Mouse (Mus musculus) ES-E14 (cell line): ENCODE data around the gene Cdh13. TPM values are rescaled to one million over a fixed set of nuclear protein-coding genes. Genes with fewer than 3 reads are reported as not detected.

Source experiments
- DNase-seq: peaks from one replicate; pipeline ENCODE4 v3.0.0-alpha.2; 2013; ENCODE audit warnings: low read depth, low spot score
- H3K27ac ChIP-seq: 2 replicates; pipeline ENCODE4 v1.5.1; 2012; ENCODE audit warnings: low read depth, mild to moderate bottlenecking, low read length, moderate library complexity, mixed read lengths; ENCODE audit not compliant: poor library complexity, insufficient read depth, severe bottlenecking
- H3K36me3 ChIP-seq: 2 replicates; pipeline ENCODE4 v1.6.1; 2012; ENCODE audit warnings: mild to moderate bottlenecking, low read length, moderate library complexity, mixed read lengths; ENCODE audit not compliant: control insufficient read depth, poor library complexity, insufficient read depth, severe bottlenecking
- H3K4me1 ChIP-seq, 2 experiments: fragments of 150-350 bp in 1 of 2; sonication (generic) in 1 of 2; 2 replicates each; pipeline ENCODE4 v1.6.1; 2012; ENCODE audit warnings: low read length in 2 of 2, mild to moderate bottlenecking in 1 of 2, mixed read lengths in 1 of 2; ENCODE audit not compliant: control insufficient read depth in 2 of 2, insufficient read depth in 2 of 2, poor library complexity in 1 of 2
- H3K4me3 ChIP-seq, 2 experiments: fragments of 150-350 bp in 1 of 2; sonication (generic) in 1 of 2; 2 replicates each; pipeline ENCODE4 v1.5.1; 2012; ENCODE audit warnings: low read length in 2 of 2, low read depth in 1 of 2, mild to moderate bottlenecking in 1 of 2, mixed read lengths in 1 of 2; ENCODE audit not compliant: insufficient read depth in 1 of 2, poor library complexity in 1 of 2, severe bottlenecking in 1 of 2
- H3K9ac ChIP-seq: 2 replicates; pipeline ENCODE4 v1.6.1; 2012; ENCODE audit warnings: low read depth, mild to moderate bottlenecking, low read length, mixed read lengths; ENCODE audit not compliant: poor library complexity, insufficient read depth, severe bottlenecking
- H3K9me3 ChIP-seq: fragments of 150-350 bp; sonication (generic); 2 replicates; pipeline ENCODE4 v1.6.1; 2012; ENCODE audit warnings: low read depth, mild to moderate bottlenecking, low read length; ENCODE audit not compliant: control insufficient read depth, insufficient read depth
- CHD2 ChIP-seq: IDR thresholded peaks from 2 replicates; pipeline ENCODE4 v1.6.1; 2014; ENCODE audit warnings: mild to moderate bottlenecking, low read depth, low read length, inconsistent platforms
- HCFC1 ChIP-seq: IDR thresholded peaks from 2 replicates; pipeline ENCODE4 v1.6.1; 2012; ENCODE audit warnings: low read length, inconsistent platforms, borderline replicate concordance; ENCODE audit not compliant: insufficient read depth
- MAFK ChIP-seq: IDR thresholded peaks from 2 replicates; pipeline ENCODE4 v1.6.1; 2014; ENCODE audit warnings: mild to moderate bottlenecking, low read depth, low read length, inconsistent platforms; ENCODE audit not compliant: insufficient read depth
- ZC3H11A ChIP-seq: IDR thresholded peaks from 2 replicates; pipeline ENCODE4 v1.6.1; 2012; ENCODE audit warnings: low read depth, mild to moderate bottlenecking, inconsistent platforms, low read length, borderline replicate concordance
- ZNF384 ChIP-seq: IDR thresholded peaks from 2 replicates; pipeline ENCODE4 v1.6.1; 2012; ENCODE audit warnings: low read depth, low read length, inconsistent platforms
- in situ Hi-C, 2 experiments: fragments of 600-800 bp; cut with MboI; formaldehyde crosslinking; loops; one replicate each; pipeline ENCODE4 v1.15.1; 2025; ENCODE audit warnings: low sequenced_read_pairs in 2 of 2, inconsistent platforms in 1 of 2; ENCODE audit not compliant: unreplicated experiment in 2 of 2
- total RNA-seq: library from RNA; depleted of rRNA; stranded (reverse); fragments of 300-350 nt; gene quantifications from 2 replicates; pipeline ENCODE4 v1.2.3, GENCODE M21; 2012

Gene Cdh13
- total RNA-seq, 1 experiment = 1.3 TPM

GRCm38 (mm10) chr8:118348710-118349489, 65.4 kb downstream of the Cdh13 start:
- no peak overlapping the region for H3K4me3 ChIP-seq
- no peak for TF ChIP-seq CHD2
- no peaks in the 10 kb centered on the region for H3K4me1 ChIP-seq
- no peaks in the 10 kb centered on the region for H3K9me3 ChIP-seq
- in situ Hi-C loops = no loop called here
- no peak overlapping the region for H3K9ac ChIP-seq
- DNase-seq = no peak
- H3K36me3 ChIP-seq = no peaks in the 10 kb centered on the region
- H3K27ac ChIP-seq = no peak overlapping the region

GRCm38 (mm10) chr8:118350136-118350535, 66.6 kb downstream of the Cdh13 start:
- DNase-seq = no peak
- Histone ChIP-seq H3K36me3 (no peaks in the 10 kb centered on the region), H3K27ac (no peak overlapping the region), H3K9me3 (no peaks in the 10 kb centered on the region), H3K4me1 (no peaks in the 10 kb centered on the region), H3K4me3 (no peak overlapping the region), H3K9ac (no peak overlapping the region)
- TF ChIP-seq CHD2 = no peak
- TF ChIP-seq ZC3H11A = no peak
- no peak for TF ChIP-seq HCFC1
- no peak for TF ChIP-seq ZNF384
- TF ChIP-seq MAFK = no peak
- in situ Hi-C loops = no loop called here

GRCm38 (mm10) chr8:118353022-118353421, 69.5 kb downstream of the Cdh13 start:
- no peaks in the 10 kb centered on the region for H3K9me3 ChIP-seq
- H3K4me3 ChIP-seq = no peak overlapping the region
- DNase-seq = no peak
- TF ChIP-seq ZC3H11A (no peak), HCFC1 (no peak), CHD2 (no peak), MAFK (no peak), ZNF384 (no peak)
- no peak overlapping the region for H3K9ac ChIP-seq
- no peaks in the 10 kb centered on the region for H3K4me1 ChIP-seq
- no peak overlapping the region for H3K27ac ChIP-seq
- in situ Hi-C loops = no loop called here
- H3K36me3 ChIP-seq = no peaks in the 10 kb centered on the region

- in situ Hi-C loops = no loop called here
- no peak overlapping the region for H3K27ac ChIP-seq
- TF ChIP-seq ZC3H11A (no peak), CHD2 (no peak), ZNF384 (no peak), HCFC1 (no peak), MAFK (no peak)
- no peak overlapping the region for H3K4me3 ChIP-seq
- H3K4me1 ChIP-seq = no peaks in the 10 kb centered on the region
- H3K36me3 ChIP-seq = no peaks in the 10 kb centered on the region
- H3K9ac ChIP-seq = no peak overlapping the region
- no peaks in the 10 kb centered on the region for H3K9me3 ChIP-seq
- no peak for DNase-seq
Observed at GRCm38 (mm10) chr8:118357067-118357466, 73.5 kb downstream of the Cdh13 start.

GRCm38 (mm10) chr8:118357596-118357995, 74.1 kb downstream of the Cdh13 start:
- in situ Hi-C loops = no loop called here
- Histone ChIP-seq H3K36me3 (no peaks in the 10 kb centered on the region), H3K9me3 (no peaks in the 10 kb centered on the region), H3K27ac (no peak overlapping the region), H3K4me1 (no peaks in the 10 kb centered on the region), H3K9ac (no peak overlapping the region), H3K4me3 (no peak overlapping the region)
- TF ChIP-seq ZC3H11A (no peak), CHD2 (no peak), MAFK (no peak), ZNF384 (no peak), HCFC1 (no peak)
- DNase-seq = no peak
